Mouse (Mus musculus): ENCODE data around the gene Kcnk7.

The Kcnk7 gene

DNA sequence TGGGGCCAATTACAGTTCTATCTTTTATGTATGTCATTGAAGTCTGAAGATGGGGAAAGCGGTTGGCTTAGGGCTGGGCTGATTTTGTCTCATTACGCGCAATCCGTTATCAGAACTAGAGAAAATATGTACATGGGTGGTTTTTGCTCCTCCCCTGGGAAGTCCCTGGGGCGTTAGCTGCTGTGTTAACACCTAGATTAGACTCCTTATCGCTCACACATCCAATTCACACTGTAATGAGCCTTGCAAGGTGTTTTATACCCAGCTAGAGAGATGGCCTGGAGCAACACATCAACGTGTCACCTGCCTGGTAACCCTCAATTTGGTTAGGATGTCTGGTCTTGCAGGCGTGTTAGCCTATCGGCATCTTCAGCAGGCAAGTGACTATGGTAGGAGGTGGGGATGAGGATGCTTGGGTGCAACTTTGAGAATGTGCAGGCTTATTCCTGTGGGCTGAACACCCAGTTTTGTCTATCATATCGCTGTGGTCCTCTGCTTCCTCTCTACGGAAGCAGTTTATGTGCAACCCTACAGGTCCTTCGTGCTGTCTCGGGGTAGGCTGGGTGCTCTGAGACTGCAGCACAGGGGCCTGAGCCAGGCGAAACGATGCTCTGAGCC lies 22.9 kb downstream of the Kcnk7 start:
- no peak for DNase-seq

DNA sequence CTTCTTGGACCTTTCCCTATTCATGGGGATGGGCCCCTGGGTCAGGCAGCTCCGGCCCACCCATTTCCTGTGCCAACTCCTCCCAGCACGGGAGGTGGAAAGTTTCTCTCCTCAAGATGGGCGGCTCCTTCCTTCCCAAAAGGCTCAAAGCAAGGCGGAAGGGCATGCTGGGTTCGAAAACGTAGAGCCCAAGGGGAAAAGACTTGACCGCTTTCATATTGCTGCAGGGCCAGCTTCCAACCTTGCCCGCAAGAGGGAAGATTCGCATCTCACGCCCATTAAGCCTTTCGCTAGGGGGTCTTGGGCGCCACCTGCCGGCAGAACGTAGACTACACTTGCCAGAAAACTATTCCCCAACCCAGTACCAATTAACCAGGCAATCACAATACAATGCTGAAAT lies 23.5 kb downstream of the Kcnk7 start:
- peak; percentile 90 for DNase-seq

DNA sequence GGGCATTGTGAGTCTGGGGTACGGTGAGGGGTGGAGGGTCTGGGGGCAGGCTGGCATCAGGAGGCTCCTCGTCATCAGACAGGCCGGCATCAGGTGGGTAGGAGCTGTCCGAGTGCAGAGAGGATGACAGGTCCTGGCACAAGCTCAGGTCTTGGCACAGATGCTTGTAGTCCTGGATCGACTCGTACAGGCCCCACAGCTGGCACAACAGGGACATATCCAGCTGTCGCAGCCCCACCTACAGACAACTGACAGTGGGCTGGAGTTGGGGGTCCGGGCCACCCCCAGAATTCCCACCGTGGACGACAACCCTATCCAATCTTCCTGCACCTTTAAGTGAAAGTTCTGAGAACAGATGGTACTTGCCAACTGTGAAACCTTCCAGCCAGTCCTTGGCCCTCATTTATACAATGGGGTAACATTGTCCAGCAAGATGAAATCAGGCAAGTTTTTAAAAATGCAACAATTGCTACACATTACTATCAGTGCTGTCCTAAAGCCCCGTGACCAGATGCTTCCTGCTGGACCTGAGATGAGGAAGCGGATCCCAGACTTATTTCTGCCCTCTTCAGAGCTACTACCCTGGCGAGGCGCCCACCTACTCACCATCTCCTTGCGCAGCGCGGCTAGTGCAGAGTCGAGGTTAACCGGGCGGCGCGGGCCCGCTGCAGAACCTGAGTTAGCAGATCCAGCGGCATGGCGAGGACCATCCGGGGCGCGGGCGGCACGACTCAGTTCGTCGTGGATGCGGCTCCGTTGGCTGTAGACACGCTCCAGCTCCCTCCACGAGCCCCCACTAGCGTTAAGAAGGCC lies 24.7 kb downstream of the Kcnk7 start:
- peak; percentile 76 for DNase-seq

DNA sequence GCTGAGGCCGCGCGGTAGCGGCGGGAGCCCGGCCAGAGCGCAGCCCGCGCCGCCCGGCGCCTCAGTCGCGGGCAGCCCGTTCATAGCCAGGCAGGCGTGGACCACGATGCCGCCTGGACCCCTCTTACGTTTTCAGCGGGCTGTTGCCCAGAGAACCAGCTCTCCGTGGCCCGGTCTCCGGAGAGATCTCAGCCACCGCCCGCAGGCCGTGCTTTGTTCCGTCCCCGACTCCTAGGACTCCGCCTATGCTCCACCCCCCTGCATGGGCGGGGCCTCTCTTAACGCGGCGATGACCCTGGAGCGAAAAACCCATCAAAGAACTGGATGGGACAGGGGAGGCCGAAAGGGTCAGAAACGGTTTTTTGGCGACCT lies 25.3 kb downstream of the Kcnk7 start, which contains the start of gene Fam89b:
TSS of gene Fam89b (minus strand) at position 210 of the 372 bp plus-strand sequence.
- DNase-seq, result peak; percentile 80

DNA sequence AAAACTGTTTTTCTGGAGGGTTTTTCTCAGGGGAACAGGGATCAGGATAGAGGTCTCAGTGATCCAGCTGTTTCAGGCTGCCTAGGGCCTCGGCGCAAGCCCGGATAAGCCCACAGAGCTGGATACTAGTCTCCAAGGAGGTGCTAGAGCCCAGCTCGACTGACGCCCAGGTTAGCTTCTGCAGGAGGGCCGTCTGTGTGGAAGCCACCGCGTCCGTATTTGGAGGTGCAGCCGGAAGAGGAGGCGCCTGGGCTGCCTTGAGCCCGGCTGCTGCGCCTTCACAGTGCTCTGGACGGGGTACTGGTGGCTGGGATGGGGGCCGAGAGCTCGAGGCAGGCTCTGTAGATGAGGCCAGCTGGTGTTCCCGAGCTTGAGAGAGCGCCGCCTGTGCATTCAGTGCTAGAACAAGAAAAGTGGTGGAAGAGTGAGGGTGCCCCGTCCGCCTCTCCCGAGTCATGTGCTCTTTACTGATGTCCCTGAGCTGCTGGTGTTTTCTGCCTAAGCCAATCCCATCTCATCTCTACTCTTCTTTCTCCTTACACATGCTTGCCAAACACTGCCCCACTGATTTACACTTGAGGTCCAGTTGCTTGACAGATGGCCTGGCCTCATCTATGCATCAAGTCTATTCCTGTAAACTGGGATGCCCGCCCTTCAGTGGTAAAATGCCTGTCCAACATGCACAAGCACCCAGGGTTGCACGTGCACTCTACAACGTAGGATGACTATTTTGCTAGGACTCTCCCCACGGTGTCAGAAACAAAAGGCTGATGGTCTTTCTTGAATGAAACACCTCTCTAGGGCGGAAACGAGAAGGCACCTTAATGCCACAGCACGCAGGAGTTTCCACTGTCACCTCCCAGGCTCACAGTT lies 26.4 kb downstream of the Kcnk7 start:
- peak; percentile 44 for DNase-seq

DNA sequence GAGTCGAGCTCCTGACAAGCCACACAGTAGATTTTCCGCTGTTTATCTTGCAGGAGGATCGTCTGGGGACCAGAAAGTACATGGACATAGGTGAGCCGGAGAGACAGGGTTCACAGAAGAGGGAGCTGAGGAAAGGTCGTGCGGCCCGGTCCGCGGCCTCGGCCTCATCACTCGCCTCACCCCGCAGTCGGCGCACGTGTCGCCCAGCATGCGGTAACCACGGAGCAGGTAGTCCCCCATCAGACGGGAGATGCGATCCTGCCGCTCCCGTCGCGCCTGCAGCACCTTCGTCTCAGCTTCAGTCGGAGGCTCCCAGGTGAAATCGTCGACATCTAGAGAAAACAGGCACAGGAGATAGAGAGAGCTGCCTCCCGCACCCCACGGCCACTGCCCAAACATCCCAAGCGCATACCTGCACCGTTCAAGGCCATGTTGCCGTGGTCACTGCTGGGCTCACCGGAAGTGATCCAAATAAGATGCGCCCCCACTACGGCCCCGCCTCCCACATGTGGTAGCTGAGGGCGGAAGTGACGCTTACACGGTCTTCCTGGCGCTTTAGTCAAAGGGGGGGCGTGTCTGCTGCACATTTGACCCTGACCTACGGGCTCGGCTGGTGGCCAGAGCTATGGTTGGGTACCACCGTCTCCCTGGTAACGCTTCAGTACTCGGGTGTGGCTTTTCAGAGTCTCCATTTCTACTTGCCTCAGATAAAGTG lies 27.3 kb downstream of the Kcnk7 start:
- DNase-seq, result peak; percentile 93

DNA sequence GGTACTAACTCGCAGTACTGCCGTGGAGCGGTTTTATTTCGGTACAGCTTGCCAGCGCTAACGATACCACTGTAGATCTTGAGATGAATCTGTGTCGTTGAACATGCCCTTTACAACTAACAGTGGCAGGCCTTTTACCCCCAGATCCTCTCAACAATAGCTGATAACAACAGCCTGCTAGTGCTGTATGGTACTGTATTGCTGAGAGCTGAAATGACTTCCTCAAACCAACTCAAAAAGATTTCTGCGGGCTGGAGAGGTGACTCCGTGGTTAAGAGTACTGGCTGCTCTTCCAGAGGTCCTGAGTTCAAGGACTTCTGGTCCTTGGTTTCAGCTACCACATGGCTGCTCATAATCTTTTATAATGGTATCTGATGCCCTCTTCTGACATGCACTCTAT lies 30.2 kb downstream of the Kcnk7 start:
- no peak for DNase-seq

DNA sequence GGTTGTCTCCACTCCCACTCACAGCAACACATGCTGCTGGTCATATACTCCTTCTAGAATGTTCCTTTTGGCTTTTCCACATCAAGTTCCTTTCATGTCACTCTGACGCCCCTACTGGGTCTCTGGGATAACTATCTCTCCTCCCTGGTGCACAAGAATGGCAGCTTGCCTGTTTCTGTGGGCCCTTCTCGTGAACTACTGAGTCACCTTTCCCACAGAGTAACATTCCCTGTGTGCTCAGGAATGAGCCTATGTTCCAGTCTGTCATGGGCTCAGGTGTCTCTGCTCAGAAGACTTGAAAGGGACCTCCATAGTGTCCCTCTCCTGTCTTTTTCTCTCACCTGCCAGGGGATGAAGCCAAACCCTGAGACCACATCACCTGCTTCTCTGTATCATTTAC lies 35.3 kb downstream of the Kcnk7 start:
- DNase-seq, result no peak

DNA sequence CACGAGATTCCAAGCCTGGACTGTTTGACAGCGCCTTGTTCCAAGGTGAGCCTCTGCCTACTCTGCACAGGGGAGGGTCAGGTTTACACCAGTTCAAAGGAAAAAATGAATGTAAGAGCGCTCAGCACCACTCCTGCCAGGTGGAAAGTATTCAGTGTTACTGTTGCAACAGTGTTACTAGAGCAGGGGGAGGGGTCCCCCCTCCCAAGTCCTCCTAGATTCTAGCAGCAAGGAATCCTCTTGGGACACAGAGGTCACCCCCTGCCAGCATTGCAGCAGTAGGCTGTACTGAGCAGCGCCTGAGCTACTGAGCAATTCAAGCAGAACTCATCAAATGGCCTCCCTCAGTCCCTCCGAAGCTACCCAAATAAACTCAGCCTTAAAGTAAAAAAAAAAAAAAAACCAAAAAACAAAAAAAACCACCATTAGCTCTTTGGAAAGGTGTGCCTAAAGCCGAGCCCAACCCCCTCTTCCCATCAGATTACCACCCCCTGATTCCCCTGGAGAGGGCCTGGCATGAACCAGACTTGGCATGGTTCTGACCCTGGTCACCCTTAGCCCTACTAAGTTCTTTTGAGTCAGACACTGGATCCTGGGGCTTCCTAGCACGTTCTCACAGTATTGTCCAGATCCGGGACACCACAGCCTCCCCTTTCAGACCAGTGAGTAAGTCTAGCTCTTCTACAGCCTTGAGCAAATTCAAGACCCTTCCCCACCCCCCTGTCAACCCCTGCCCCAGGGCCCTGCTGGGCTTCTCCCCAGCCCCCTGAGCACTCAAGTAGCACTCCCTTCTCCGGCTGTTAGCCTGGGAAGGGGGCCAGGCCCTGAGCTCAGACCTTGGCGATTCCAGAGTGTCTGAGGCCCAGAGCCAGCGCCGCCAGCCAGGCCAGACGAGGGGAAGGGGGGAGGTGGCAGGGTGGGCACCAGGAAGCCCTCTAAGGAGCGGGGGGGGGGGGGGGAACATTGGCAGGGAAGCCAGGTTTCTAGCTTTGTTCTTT lies 36.5 kb downstream of the Kcnk7 start, which contains the start of gene Ltbp3:
TSS of gene Ltbp3 (plus strand) at position 585 of the 998 bp plus-strand sequence.
- no peak for DNase-seq

DNA sequence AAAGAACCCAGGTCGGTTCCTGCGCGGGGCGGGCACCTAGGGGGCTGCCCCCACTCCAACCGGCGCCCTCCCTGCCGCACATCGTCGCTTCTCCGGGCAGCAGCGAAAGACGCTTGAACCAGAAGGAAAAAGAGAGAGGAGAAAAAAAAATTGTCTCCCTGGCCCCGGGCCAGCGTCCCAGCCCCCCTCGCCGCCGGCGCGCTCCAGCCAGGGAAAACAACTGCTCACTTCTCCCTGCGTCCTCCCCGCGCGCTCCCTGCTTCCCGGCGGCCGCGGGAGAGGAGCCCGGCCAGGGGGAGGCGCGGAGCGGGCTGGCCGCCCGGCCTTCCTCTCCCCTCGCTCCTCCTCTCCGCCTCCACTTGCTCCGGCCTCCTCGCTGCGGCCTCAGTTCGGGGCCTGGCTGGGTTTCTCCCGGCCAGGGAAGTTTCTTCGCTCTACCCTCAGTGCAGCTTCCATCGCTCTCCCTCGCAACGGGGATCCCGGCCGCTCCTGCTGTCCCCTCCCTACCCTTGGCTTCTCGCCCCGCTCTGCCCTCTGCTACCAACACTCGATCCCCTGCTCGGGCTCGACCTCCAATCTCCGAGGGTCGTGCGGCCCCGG lies 37.6 kb downstream of the Kcnk7 start:
- DNase-seq, result peak; percentile 72

DNA sequence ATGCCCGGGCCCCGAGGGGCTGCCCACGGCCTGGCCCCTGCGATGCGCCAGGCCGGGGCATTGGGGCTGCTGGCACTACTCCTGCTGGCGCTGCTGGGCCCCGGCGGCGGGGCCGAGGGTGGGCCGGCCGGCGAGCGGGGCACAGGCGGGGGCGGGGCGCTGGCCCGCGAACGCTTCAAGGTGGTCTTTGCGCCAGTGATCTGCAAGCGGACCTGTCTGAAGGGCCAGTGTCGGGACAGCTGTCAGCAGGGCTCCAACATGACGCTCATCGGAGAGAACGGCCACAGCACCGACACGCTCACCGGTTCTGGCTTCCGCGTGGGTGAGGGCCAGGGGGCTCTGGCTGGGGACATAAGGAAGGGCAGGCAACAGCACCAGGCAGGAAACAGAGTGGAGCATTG lies 38.1 kb downstream of the Kcnk7 start:
- DNase-seq, result no peak

DNA sequence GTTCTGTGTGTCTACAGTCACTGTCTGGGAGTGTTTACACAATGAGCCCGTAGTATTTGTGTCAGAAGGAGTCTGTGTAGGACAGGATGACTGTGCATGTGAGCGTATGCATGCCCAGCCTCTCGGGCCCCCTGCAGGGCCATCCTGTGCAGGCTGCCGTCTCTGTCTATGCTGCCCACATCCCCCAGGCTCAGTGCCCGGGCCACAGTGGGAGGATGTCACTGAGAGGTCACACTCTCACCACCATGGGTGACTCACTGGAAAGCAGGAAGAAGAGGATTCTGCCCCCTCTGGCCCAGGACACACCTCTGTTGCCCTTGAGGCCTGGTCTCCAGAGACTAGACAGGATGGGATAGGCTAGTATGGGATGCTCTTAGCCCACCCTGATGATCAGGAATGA lies 39.4 kb downstream of the Kcnk7 start:
- DNase-seq, result no peak

DNA sequence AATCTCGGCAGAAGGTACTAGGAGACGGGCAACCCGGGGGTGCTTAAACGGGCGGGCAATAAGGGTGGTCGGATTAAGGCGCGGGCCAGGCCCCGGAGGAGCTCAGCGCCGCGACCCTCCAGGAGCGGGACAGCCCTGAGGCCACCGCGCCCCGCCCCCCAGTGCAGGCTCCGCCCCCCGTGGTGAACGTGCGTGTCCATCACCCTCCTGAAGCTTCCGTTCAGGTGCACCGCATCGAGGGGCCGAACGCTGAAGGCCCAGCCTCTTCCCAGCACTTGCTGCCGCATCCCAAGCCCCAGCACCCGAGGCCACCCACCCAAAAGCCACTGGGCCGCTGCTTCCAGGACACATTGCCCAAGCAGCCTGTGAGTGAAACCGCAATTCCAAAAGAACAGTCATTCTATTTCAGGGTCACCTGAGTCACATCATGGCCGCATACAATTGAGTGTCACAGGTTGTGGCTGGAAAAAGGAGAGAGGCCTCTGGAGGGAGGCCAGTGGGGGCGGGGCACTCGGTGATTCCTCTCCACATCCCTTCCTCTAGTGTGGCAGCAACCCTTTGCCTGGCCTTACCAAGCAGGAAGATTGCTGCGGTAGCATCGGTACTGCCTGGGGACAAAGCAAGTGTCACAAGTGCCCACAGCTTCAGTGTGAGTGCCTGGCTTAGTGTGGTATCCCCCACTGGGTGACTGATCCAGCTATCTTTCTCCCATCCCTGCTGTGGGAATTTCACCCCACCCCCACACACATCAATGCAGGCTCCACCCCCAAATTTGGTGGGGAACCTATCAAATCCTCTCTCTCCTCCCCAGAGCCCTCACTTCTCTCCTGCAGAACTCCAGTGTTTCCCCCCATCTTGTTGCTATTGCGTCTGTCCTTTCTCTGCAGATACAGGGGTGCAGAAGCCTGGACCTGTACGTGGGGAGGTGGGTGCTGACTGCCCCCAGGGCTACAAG lies 41.9 kb downstream of the Kcnk7 start:
- DNase-seq, result no peak

DNA sequence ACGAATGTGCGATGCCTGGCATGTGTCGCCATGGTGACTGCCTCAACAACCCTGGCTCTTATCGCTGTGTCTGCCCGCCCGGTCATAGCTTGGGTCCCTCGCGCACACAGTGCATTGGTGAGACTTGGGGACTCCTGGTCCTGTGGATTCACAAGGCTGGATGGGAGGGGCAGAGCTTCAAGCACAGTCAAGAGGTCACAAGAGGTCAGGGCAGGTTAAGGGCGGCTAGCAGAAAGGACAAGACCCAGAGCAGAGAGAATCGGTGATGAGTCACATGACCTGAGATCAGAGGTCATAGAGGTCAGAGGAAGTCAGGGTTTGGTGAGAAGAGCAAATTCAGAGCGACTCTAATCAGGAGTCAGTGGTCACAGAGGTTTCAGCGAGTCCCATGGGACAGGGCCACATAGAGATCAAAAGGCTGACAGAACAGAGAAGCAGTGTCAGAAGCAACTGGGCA lies 42.8 kb downstream of the Kcnk7 start:
- DNase-seq, result no peak

DNA sequence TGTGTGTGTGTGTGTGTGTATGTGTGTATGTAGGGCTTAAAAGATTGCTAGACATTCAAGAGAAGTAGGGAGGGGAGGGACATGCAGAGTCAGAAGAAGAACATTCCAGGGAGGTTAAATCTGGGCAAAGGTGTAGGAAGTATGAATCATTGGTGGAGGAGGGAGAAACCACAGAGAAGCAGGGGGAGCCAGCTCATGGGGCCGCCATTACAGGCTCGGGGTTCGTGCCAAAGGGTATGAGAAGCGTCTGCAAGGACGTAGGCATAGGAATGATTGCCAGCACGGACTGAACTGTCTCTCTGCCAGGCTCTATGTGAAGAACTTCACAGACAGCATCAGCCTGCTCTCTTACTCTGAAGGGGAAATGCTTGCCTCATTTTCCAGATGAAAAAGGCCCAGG lies 45.3 kb downstream of the Kcnk7 start:
- peak; percentile 11 for DNase-seq

DNA sequence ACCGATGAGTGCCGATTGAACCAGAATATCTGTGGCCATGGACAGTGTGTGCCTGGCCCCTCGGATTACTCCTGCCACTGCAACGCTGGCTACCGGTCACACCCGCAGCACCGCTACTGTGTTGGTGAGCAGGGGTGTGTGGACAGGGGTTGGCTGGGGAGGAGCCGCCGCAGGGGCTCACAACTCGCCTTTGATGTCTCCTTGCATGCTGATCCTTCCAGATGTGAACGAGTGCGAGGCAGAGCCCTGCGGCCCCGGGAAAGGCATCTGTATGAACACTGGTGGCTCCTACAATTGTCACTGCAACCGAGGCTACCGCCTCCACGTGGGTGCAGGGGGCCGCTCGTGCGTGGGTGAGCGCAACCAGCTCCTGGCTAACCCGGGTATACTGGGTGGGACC lies 46.8 kb downstream of the Kcnk7 start:
- DNase-seq, result no peak

DNA sequence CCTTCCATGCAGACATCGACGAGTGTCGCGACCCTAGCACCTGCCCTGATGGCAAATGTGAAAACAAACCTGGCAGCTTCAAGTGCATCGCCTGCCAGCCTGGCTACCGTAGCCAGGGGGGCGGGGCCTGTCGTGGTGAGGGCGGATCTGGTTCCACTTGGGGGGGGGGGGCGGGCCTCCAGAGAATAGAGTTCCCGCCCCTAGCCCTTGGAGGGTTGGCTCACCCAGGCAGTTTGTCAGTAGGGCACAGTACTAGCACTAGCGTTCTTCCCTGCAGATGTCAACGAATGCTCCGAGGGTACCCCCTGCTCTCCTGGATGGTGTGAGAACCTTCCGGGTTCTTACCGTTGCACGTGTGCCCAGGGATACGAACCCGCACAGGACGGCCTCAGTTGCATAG lies 47.6 kb downstream of the Kcnk7 start:
- DNase-seq, result no peak

DNA sequence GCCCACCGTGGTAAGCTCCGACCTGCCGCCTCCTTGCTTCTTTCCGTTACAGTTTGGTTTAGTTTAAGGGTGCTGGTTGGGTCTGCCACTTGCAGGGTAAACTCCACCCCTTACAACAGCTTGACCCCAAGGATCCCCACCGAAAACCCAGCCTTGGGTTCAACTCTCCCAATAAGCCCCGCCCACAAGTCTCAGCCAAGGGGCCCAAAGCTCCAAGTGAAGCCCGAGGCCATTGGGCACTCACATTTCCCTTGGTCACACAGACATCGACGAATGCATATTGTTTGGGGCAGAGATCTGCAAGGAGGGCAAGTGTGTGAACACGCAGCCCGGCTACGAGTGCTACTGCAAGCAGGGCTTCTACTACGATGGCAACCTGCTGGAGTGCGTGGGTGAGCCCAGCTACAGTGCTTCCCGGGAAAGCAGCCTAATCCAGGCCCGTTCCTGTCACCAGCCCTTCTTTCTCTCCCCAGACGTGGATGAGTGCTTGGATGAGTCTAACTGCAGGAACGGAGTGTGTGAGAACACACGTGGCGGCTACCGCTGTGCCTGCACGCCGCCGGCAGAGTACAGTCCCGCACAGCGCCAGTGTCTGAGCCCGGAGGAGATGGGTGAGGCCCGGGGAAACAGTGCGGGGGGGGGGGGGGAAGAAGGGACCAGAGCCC lies 52.3 kb downstream of the Kcnk7 start:
- DNase-seq, result peak; percentile 74

Measured in right cerebral cortex, postnatal 14 days (tissue).